Mouse (Mus musculus) olfactory bulb, adult 2 months (tissue): ENCODE measurements around the gene Shisal2b.

Experiments
- CTCF ChIP-seq: fragments of 200-500 bp; IDR thresholded peaks from 2 replicates; pipeline ENCODE4 v1.5.1; 2012; ENCODE audit warnings: low read depth, mild to moderate bottlenecking, low read length, moderate library complexity; ENCODE audit not compliant: insufficient read depth
- POLR2A ChIP-seq: fragments of 200-500 bp; IDR thresholded peaks from 2 replicates; pipeline ENCODE4 v1.6.1; 2012; ENCODE audit warnings: mild to moderate bottlenecking, low read depth, low read length, moderate library complexity; ENCODE audit not compliant: insufficient read depth

DNA sequence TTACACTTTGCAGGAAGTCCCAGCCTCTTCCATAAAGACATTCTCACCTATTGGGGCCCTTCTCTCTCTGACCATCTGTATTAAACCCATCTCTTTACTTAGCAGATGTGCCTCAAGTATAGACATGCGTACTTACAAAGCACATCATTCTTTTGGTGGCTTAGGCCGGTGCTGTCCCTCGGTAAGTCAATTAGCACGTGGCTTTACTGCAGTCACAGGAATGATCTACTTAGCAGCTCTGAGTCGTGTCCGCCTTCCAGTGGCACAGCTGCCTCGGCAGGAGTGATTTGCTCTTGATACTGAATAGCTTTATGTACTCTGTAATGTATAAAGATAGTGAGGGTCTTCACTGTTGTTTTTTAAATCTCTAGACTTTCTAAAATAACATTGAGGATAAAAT, 26.1 kb downstream of the Shisal2b start:
- no peak for TF ChIP-seq CTCF
- TF ChIP-seq POLR2A: no peak
